Mouse (Mus musculus): ENCODE measurements around the gene Snapc5.

Snapc5 gene

GRCm38 (mm10) chr9:64199897-64200296 lies 20.8 kb downstream of the Snapc5 start:
- DNase-seq (ENCODE audit: low spot score), result no peak

- DNase-seq (ENCODE audit: low spot score), result no peak
Measured at GRCm38 (mm10) chr9:64202331-64202730, 23.3 kb downstream of the Snapc5 start.

GRCm38 (mm10) chr9:64202866-64203265 lies 23.8 kb downstream of the Snapc5 start:
- no peak for DNase-seq (ENCODE audit: low spot score)

- DNase-seq (ENCODE audit: low spot score), result no peak
Measured at GRCm38 (mm10) chr9:64207509-64208084, 28.5 kb downstream of the Snapc5 start.

- no peak for DNase-seq (ENCODE audit: low spot score)
Measured at GRCm38 (mm10) chr9:64214452-64214851, 35.4 kb downstream of the Snapc5 start.

GRCm38 (mm10) chr9:64216090-64216489 lies 37.0 kb downstream of the Snapc5 start:
- no peak for DNase-seq (ENCODE audit: low spot score)

- DNase-seq (ENCODE audit: low spot score), result no peak
Measured at GRCm38 (mm10) chr9:64216641-64217040, 37.6 kb downstream of the Snapc5 start.

- no peak for DNase-seq (ENCODE audit: low spot score)
Measured at GRCm38 (mm10) chr9:64217887-64218286, 38.8 kb downstream of the Snapc5 start.

GRCm38 (mm10) chr9:64219305-64219704 lies 40.2 kb downstream of the Snapc5 start:
- DNase-seq (ENCODE audit: low spot score), result no peak

- no peak for DNase-seq (ENCODE audit: low spot score)
Measured at GRCm38 (mm10) chr9:64219772-64220420, 40.8 kb downstream of the Snapc5 start.

GRCm38 (mm10) chr9:64220603-64221002 lies 41.5 kb downstream of the Snapc5 start:
- no peak for DNase-seq (ENCODE audit: low spot score)

- DNase-seq (ENCODE audit: low spot score), result no peak
Measured at GRCm38 (mm10) chr9:64221480-64221879, 42.4 kb downstream of the Snapc5 start.

GRCm38 (mm10) chr9:64222098-64222497 lies 43.0 kb downstream of the Snapc5 start:
- no peak for DNase-seq (ENCODE audit: low spot score)

GRCm38 (mm10) chr9:64225805-64226204 lies 46.7 kb downstream of the Snapc5 start:
- no peak for DNase-seq (ENCODE audit: low spot score)

- DNase-seq (ENCODE audit: low spot score), result peak; percentile 45
Measured at GRCm38 (mm10) chr9:64227736-64228135, 48.7 kb downstream of the Snapc5 start.

GRCm38 (mm10) chr9:64228972-64229371 lies 49.9 kb downstream of the Snapc5 start:
- no peak for DNase-seq (ENCODE audit: low spot score)

GRCm38 (mm10) chr9:64231171-64231570 lies 52.1 kb downstream of the Snapc5 start:
- DNase-seq (ENCODE audit: low spot score), result no peak

- no peak for DNase-seq (ENCODE audit: low spot score)
Measured at GRCm38 (mm10) chr9:64231674-64232073, 52.6 kb downstream of the Snapc5 start.

GRCm38 (mm10) chr9:64232257-64232957 lies 53.3 kb downstream of the Snapc5 start:
- no peak for DNase-seq (ENCODE audit: low spot score)

All from T-cell, adult 2 months (primary cell).